Mouse (Mus musculus): Measurements from ENCODE around the gene Ofcc1. TPM values are rescaled to one million over a fixed set of nuclear protein-coding genes. Genes with fewer than 3 reads are reported as not detected.

The Ofcc1 gene
- polyA plus RNA-seq (2012; rRNA removed): not detected in 2 replicates

GRCm38 (mm10) chr13:40361288-40361687 lies at the start of gene Ofcc1:
Ofcc1 (minus strand) TSS chr13:40361450.
- Histone ChIP-seq H3K4me1 (replicated peaks; ENCODE audit: control insufficient read depth, insufficient read depth, low read length) (no peaks in the 10 kb centered on the region), H3K27ac (ENCODE audit: control insufficient read depth, insufficient read depth, low read length) (no peak within 1 kb of the TSS), H3K4me3 (ENCODE audit: control insufficient read depth, insufficient read depth, low read length) (no peak within 1 kb of the TSS), H3K36me3 (ENCODE audit: control insufficient read depth, insufficient read depth, low read length) (no peaks in the 10 kb centered on the region), H3K27me3 (ENCODE audit: control insufficient read depth, insufficient read depth, low read length) (no peaks in the 10 kb centered on the region)
- 40% methylated on average over 3 of the region's 3 CpGs for WGBS
- DNase-seq: no peak
- TF ChIP-seq POLR2A (IDR thresholded peaks at IDR 0.05; ENCODE audit: control insufficient read depth, extremely low read depth, insufficient read depth, low read length, poor library complexity): no peak
- no peak for TF ChIP-seq CTCF (IDR thresholded peaks at IDR 0.05; ENCODE audit: borderline replicate concordance, control insufficient read depth, extremely low read depth, insufficient read depth, low read length, poor library complexity)

- Histone ChIP-seq H3K4me1 (replicated peaks; ENCODE audit: control insufficient read depth, insufficient read depth, low read length) (peaks cover 3% of the 10 kb centered on the region), H3K36me3 (ENCODE audit: control insufficient read depth, insufficient read depth, low read length) (no peaks in the 10 kb centered on the region), H3K4me3 (ENCODE audit: control insufficient read depth, insufficient read depth, low read length) (no peak overlapping the region), H3K27ac (ENCODE audit: control insufficient read depth, insufficient read depth, low read length) (no peak overlapping the region), H3K27me3 (ENCODE audit: control insufficient read depth, insufficient read depth, low read length) (no peaks in the 10 kb centered on the region)
- no peak for DNase-seq
- 92% methylated on average over 8 of the region's 8 CpGs for WGBS
- TF ChIP-seq POLR2A (IDR thresholded peaks at IDR 0.05; ENCODE audit: control insufficient read depth, extremely low read depth, insufficient read depth, low read length, poor library complexity): no peak
- TF ChIP-seq CTCF (IDR thresholded peaks at IDR 0.05; ENCODE audit: borderline replicate concordance, control insufficient read depth, extremely low read depth, insufficient read depth, low read length, poor library complexity): no peak
Measured at GRCm38 (mm10) chr13:40390120-40390519, 28.9 kb upstream of the Ofcc1 start.

DNA sequence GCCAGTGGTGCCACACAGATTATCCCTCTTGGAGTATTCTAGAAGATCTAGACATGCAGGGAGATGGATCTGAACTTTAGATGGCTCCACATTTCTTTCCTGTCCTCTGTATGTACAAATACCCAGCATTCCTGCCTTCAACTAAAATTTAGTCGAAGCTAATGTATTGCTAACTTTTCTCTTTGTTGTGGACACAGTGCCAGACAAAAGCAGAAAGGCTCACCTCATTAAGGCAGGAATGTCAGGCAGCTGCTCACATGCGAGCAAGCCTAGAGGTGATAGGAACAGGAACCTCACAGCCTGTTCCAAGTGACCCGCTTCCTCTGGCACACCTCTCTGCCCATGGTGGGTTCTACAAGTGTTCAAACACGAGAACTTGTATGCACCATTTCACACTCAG lies 26.2 kb upstream of the Ofcc1 start:
- TF ChIP-seq CTCF (IDR thresholded peaks at IDR 0.05; ENCODE audit: borderline replicate concordance, control insufficient read depth, extremely low read depth, insufficient read depth, low read length, poor library complexity) (no peak), POLR2A (IDR thresholded peaks at IDR 0.05; ENCODE audit: control insufficient read depth, extremely low read depth, insufficient read depth, low read length, poor library complexity) (no peak)

GRCm38 (mm10) chr13:40384962-40385361 lies 23.7 kb upstream of the Ofcc1 start:
- Histone ChIP-seq H3K27ac (ENCODE audit: control insufficient read depth, insufficient read depth, low read length) (no peak overlapping the region), H3K4me1 (replicated peaks; ENCODE audit: control insufficient read depth, insufficient read depth, low read length) (peaks cover 7% of the 10 kb centered on the region), H3K4me3 (ENCODE audit: control insufficient read depth, insufficient read depth, low read length) (no peak overlapping the region), H3K36me3 (ENCODE audit: control insufficient read depth, insufficient read depth, low read length) (no peaks in the 10 kb centered on the region), H3K27me3 (ENCODE audit: control insufficient read depth, insufficient read depth, low read length) (no peaks in the 10 kb centered on the region)
- no peak for DNase-seq
- TF ChIP-seq CTCF (IDR thresholded peaks at IDR 0.05; ENCODE audit: borderline replicate concordance, control insufficient read depth, extremely low read depth, insufficient read depth, low read length, poor library complexity) (no peak), POLR2A (IDR thresholded peaks at IDR 0.05; ENCODE audit: control insufficient read depth, extremely low read depth, insufficient read depth, low read length, poor library complexity) (no peak)
- 48% methylated on average over 4 of the region's 4 CpGs for WGBS

More for the DNA sequence above, 26.2 kb upstream of the Ofcc1 start:
- Histone ChIP-seq H3K27ac (ENCODE audit: control insufficient read depth, insufficient read depth, low read length) (no peak overlapping the region), H3K4me1 (replicated peaks; ENCODE audit: control insufficient read depth, insufficient read depth, low read length) (peaks cover 7% of the 10 kb centered on the region), H3K4me3 (ENCODE audit: control insufficient read depth, insufficient read depth, low read length) (no peak overlapping the region), H3K27me3 (ENCODE audit: control insufficient read depth, insufficient read depth, low read length) (no peaks in the 10 kb centered on the region), H3K36me3 (ENCODE audit: control insufficient read depth, insufficient read depth, low read length) (no peaks in the 10 kb centered on the region)
- DNase-seq: no peak
- 60% methylated on average over 4 of the region's 4 CpGs for WGBS

DNA sequence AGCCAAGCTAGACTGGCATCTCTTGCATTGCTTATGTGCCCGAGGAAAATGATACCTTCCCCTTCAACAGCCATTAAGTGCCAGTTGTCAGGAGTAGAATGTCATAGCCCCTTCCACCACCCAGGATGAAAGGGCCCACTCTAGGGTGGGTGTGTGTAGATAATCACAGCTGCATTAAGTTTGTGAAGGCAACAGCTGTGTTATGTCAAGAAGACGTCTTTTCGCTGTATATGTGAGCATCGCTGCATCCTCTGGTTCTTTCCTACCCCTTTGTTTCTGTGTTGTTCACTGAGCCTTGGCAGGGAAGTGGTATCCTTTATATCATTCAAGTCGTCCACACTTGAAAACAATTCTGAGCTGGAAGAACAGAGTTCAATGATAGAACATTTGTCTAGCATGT lies 15.5 kb upstream of the Ofcc1 start:
- DNase-seq: no peak
- Histone ChIP-seq H3K4me3 (ENCODE audit: control insufficient read depth, insufficient read depth, low read length) (no peak overlapping the region), H3K36me3 (ENCODE audit: control insufficient read depth, insufficient read depth, low read length) (no peaks in the 10 kb centered on the region), H3K27ac (ENCODE audit: control insufficient read depth, insufficient read depth, low read length) (no peak overlapping the region), H3K4me1 (replicated peaks; ENCODE audit: control insufficient read depth, insufficient read depth, low read length) (no peaks in the 10 kb centered on the region), H3K27me3 (ENCODE audit: control insufficient read depth, insufficient read depth, low read length) (no peaks in the 10 kb centered on the region)
- WGBS: 90% methylated on average over 5 of the region's 5 CpGs
- TF ChIP-seq CTCF (IDR thresholded peaks at IDR 0.05; ENCODE audit: borderline replicate concordance, control insufficient read depth, extremely low read depth, insufficient read depth, low read length, poor library complexity) (no peak), POLR2A (IDR thresholded peaks at IDR 0.05; ENCODE audit: control insufficient read depth, extremely low read depth, insufficient read depth, low read length, poor library complexity) (no peak)

DNA sequence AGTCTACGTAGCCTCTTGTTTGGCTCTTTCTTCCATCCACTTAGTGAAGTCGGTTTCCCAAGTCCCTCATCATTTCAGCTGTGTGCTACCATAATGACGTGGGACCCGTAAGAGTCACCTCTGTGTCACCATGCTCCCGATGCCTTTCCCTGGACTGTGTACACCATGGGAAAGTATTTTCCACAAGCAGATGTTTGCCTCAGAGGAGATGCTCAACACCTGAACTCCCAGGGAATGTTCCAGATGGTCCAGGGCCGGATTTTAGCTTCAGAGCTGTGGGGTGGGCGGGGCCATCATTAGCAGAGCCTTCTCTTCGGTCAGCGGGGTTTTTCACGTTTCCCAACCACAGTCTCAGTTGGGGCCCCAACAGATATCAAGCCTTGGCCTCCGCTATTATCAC lies 5.5 kb upstream of the Ofcc1 start:
- WGBS: 94% methylated on average over 11 of the region's 11 CpGs
- Histone ChIP-seq H3K4me3 (ENCODE audit: control insufficient read depth, insufficient read depth, low read length) (no peak overlapping the region), H3K36me3 (ENCODE audit: control insufficient read depth, insufficient read depth, low read length) (no peaks in the 10 kb centered on the region), H3K27ac (ENCODE audit: control insufficient read depth, insufficient read depth, low read length) (no peak overlapping the region), H3K4me1 (replicated peaks; ENCODE audit: control insufficient read depth, insufficient read depth, low read length) (no peaks in the 10 kb centered on the region), H3K27me3 (ENCODE audit: control insufficient read depth, insufficient read depth, low read length) (no peaks in the 10 kb centered on the region)
- no peak for TF ChIP-seq CTCF (IDR thresholded peaks at IDR 0.05; ENCODE audit: borderline replicate concordance, control insufficient read depth, extremely low read depth, insufficient read depth, low read length, poor library complexity)
- no peak for TF ChIP-seq POLR2A (IDR thresholded peaks at IDR 0.05; ENCODE audit: control insufficient read depth, extremely low read depth, insufficient read depth, low read length, poor library complexity)
- no peak for DNase-seq

GRCm38 (mm10) chr13:40364855-40365254 lies 3.6 kb upstream of the Ofcc1 start:
- no peaks in the 10 kb centered on the region for H3K36me3 ChIP-seq (ENCODE audit: control insufficient read depth, insufficient read depth, low read length)
- TF ChIP-seq CTCF (IDR thresholded peaks at IDR 0.05; ENCODE audit: borderline replicate concordance, control insufficient read depth, extremely low read depth, insufficient read depth, low read length, poor library complexity) (no peak), POLR2A (IDR thresholded peaks at IDR 0.05; ENCODE audit: control insufficient read depth, extremely low read depth, insufficient read depth, low read length, poor library complexity) (no peak)
- H3K27ac ChIP-seq (ENCODE audit: control insufficient read depth, insufficient read depth, low read length): no peak overlapping the region
- WGBS: 87% methylated on average over 4 of the region's 4 CpGs
- no peaks in the 10 kb centered on the region for H3K4me1 ChIP-seq (replicated peaks; ENCODE audit: control insufficient read depth, insufficient read depth, low read length)
- no peak overlapping the region for H3K4me3 ChIP-seq (ENCODE audit: control insufficient read depth, insufficient read depth, low read length)
- DNase-seq: no peak
- H3K27me3 ChIP-seq (ENCODE audit: control insufficient read depth, insufficient read depth, low read length): no peaks in the 10 kb centered on the region
